Mouse (Mus musculus): ENCODE data around the gene Pcyox1.

The Pcyox1 gene

GRCm38 (mm10) chr6:86396581-86397256 is at the start of gene Pcyox1:
Pcyox1 (minus strand) TSS chr6:86397154.
- peak; percentile 59 to 87 for DNase-seq (ENCODE audit: low spot score in 2 of 2)

GRCm38 (mm10) chr6:86445551-86445950 is 48.6 kb upstream of the Pcyox1 start:
- DNase-seq (ENCODE audit: low spot score in 2 of 2) = no peak

- no peak for DNase-seq (ENCODE audit: low spot score in 2 of 2)
Measured at GRCm38 (mm10) chr6:86441571-86441970, 44.6 kb upstream of the Pcyox1 start.

GRCm38 (mm10) chr6:86439531-86439930 is 42.6 kb upstream of the Pcyox1 start:
- DNase-seq (ENCODE audit: low spot score in 2 of 2) = no peak

GRCm38 (mm10) chr6:86439119-86439496 is 42.2 kb upstream of the Pcyox1 start:
- DNase-seq (ENCODE audit: low spot score in 2 of 2) = no peak

GRCm38 (mm10) chr6:86438272-86439118 is 41.5 kb upstream of the Pcyox1 start, which contains the start of gene C87436:
C87436 (plus strand) TSS chr6:86438374.
- DNase-seq (ENCODE audit: low spot score in 2 of 2) = peak; percentile 90 to 97

GRCm38 (mm10) chr6:86437711-86438110 is 40.8 kb upstream of the Pcyox1 start:
- DNase-seq (ENCODE audit: low spot score in 2 of 2) = peak; percentile 25 to 47

- no peak for DNase-seq (ENCODE audit: low spot score in 2 of 2)
Measured at GRCm38 (mm10) chr6:86433696-86434095, 36.7 kb upstream of the Pcyox1 start.

- DNase-seq (ENCODE audit: low spot score in 2 of 2) = no peak
Measured at GRCm38 (mm10) chr6:86431531-86431930, 34.6 kb upstream of the Pcyox1 start.

GRCm38 (mm10) chr6:86426358-86426757 is 29.4 kb upstream of the Pcyox1 start, which contains the start of gene Gm44790:
Gm44790 (plus strand) TSS chr6:86426658.
- DNase-seq (ENCODE audit: low spot score in 2 of 2) = no peak

- DNase-seq (ENCODE audit: low spot score in 2 of 2) = no peak
Measured at GRCm38 (mm10) chr6:86420491-86420890, 23.5 kb upstream of the Pcyox1 start.

- DNase-seq (ENCODE audit: low spot score in 2 of 2) = no peak
Measured at GRCm38 (mm10) chr6:86419239-86419638, 22.3 kb upstream of the Pcyox1 start.

- DNase-seq (ENCODE audit: low spot score in 2 of 2) = no peak
Measured at GRCm38 (mm10) chr6:86418711-86419110, 21.8 kb upstream of the Pcyox1 start.

GRCm38 (mm10) chr6:86406306-86406705 is 9.4 kb upstream of the Pcyox1 start:
- DNase-seq (ENCODE audit: low spot score in 2 of 2) = no peak

GRCm38 (mm10) chr6:86404996-86405395 is 8.0 kb upstream of the Pcyox1 start:
- DNase-seq (ENCODE audit: low spot score in 2 of 2) = no peak

- peak; percentile 94 to 96 for DNase-seq (ENCODE audit: low spot score in 2 of 2)
Measured at GRCm38 (mm10) chr6:86404100-86404861, 7.3 kb upstream of the Pcyox1 start, which contains the start of gene Tia1. Tia1 (plus strand) TSS chr6:86404219.

- DNase-seq (ENCODE audit: low spot score in 2 of 2) = peak in 1 of 2 experiments; percentile 97
Measured at GRCm38 (mm10) chr6:86403728-86404099, 6.8 kb upstream of the Pcyox1 start.

- no peak for DNase-seq (ENCODE audit: low spot score in 2 of 2)
Measured at GRCm38 (mm10) chr6:86402681-86403607, 6.0 kb upstream of the Pcyox1 start.

GRCm38 (mm10) chr6:86400972-86401371 is 4.0 kb upstream of the Pcyox1 start:
- DNase-seq (ENCODE audit: low spot score in 2 of 2) = peak; percentile 37 to 70

- DNase-seq (ENCODE audit: low spot score in 2 of 2) = no peak
Measured at GRCm38 (mm10) chr6:86399995-86400394, 3.0 kb upstream of the Pcyox1 start.

GRCm38 (mm10) chr6:86398986-86399385 is 2.0 kb upstream of the Pcyox1 start:
- DNase-seq (ENCODE audit: low spot score in 2 of 2) = no peak

All from left cerebral cortex, adult 9 months (tissue).